Mouse (Mus musculus) left cerebral cortex, adult 8-10 months (tissue): Measurements from ENCODE around the gene Tmem135. TPM values are rescaled to one million over a fixed set of nuclear protein-coding genes. Genes with fewer than 3 reads are reported as not detected.

Experiments
- DNase-seq, 2 experiments: peaks; one replicate each; pipeline ENCODE4 v3.0.0; 2022; ENCODE audit warnings: low spot score in 2 of 2
- total RNA-seq, 4 experiments: library from RNA; stranded (reverse); gene quantifications; 2 replicates each; pipeline ENCODE4 v1.2.4; 2022

The Tmem135 gene
- total RNA-seq, 4 experiments from 2014 or later: 54.1 to 58.9 (median 56.9) TPM

GRCm38 (mm10) chr7:89253317-89253716 is 150.7 kb downstream of the Tmem135 start:
- DNase-seq: no peak

DNA sequence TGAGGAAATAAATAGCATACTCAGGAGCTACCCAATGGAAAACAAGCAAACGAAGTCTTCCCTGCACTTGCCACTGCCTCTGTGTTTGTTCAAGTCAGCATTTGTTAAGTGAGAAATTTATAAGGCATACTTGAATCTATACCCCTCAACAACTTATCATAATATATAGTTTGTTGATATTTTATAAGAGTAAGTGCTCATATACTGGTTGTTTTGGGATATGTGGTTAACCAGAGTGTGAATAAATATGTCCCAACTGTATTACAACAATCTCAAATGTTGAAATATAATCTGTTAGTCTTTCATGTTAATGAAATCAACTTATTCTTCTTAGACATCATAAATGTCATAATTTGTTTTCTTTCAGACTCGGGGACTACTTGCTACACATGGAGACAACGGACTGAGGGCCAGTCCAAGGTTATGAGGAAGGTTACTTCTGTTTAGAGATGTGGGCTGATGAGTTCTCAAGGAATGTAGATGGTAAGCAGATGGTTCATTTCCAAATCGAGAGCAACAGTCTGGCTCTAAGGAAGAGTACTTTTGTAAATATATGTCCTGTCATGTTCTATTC is 152.1 kb downstream of the Tmem135 start:
- DNase-seq: no peak

GRCm38 (mm10) chr7:89248135-89248850 is 155.7 kb downstream of the Tmem135 start:
- DNase-seq: no peak

DNA sequence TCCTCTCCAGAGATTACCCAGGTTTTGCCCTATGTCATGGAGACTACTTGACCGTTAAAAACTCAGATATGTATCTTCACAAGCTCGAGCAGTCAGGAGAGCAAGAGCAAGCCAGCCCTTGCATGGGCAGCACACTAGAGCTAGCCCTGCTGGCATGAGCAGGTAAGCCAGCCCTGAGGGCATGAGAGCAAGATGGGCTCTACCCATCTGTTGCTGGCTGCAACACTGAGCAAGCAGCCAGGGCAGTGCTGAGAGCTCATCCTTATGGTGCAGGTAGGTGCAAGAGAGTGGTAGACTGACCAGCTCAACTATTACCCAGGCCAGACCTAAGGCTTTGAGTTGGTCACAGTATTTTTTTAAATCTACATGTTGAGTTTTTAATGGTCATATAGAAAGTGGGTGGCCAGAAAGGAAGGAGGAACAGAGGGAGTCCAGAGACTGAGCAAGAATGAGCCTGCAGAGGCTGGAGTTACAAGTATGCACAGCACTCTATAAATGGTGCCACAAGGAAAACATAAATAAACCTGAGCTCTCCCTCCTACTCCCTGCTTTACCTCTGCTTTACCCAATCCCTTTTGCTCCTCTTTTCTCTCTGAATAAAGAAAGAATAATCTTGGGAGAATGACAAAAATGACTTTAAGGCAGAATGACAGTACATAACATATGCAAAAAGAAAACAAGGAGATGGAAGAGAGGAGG is 156.9 kb downstream of the Tmem135 start:
- DNase-seq: no peak

DNA sequence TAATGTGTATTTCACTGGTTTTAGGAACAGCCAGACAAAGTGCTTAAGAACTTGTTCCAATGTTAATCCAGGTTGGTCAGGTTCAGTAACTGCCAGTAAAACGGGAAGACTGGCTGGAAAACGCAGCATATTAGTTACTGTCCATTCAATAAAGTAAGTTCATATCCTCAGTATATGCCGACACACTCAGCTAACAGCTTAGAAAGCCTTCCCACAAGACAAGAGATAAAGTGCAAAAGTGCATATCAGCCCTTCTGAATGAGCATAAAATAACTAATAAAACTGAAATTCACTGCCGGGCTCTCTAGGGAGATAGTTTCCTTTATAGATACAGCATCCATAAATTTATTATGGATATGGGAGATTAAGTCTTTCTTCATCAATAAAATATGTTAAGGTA is 161.5 kb downstream of the Tmem135 start:
- no peak for DNase-seq

GRCm38 (mm10) chr7:89242143-89242542 is 161.9 kb downstream of the Tmem135 start:
- no peak for DNase-seq

GRCm38 (mm10) chr7:89239592-89239991 is 164.4 kb downstream of the Tmem135 start:
- no peak for DNase-seq

- DNase-seq: no peak
These were observed 167.4 kb downstream of the Tmem135 start for GRCm38 (mm10) chr7:89236592-89236991.

GRCm38 (mm10) chr7:89235974-89236507 is 168.0 kb downstream of the Tmem135 start:
- no peak for DNase-seq

GRCm38 (mm10) chr7:89232499-89233145 is 171.4 kb downstream of the Tmem135 start:
- DNase-seq: no peak

GRCm38 (mm10) chr7:89231200-89231790 is 172.7 kb downstream of the Tmem135 start:
- DNase-seq: no peak

DNA sequence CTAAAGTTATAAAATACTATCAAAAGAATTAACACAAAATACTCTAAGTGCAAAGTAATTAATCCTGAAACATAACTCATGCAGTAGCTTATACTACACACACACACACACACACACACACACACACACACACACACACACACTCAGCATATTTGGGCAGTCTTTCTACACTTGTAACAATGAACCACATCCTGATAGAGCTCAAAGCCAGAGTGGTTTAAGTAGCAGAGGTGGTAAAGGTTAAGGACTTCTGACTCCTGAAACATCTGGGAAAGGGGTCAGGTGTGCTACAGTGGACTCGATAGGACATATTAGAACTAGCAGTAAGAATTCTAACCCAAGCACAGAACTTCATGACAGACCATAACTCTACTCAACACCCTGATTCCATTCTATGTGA is 181.4 kb downstream of the Tmem135 start:
- no peak for DNase-seq

DNA sequence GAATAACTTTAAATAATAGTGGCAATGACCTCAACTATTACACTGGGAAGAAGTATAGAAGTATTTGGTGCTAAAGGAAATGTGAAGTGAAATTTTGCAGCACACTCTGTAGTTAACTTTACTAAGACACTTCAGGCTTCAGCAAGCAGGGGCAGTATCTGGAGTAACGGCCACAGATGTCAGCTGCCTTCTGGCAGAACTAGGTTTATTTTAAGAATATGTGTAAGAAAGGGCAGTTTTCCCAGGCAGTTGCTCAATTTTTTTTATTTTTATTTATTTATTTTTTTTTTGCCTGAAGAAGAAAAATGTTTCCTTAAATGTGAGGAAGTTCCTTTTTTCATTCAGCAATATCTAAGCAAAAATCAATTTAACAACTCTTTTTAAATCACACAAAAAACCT is 187.4 kb downstream of the Tmem135 start:
- no peak for DNase-seq

DNA sequence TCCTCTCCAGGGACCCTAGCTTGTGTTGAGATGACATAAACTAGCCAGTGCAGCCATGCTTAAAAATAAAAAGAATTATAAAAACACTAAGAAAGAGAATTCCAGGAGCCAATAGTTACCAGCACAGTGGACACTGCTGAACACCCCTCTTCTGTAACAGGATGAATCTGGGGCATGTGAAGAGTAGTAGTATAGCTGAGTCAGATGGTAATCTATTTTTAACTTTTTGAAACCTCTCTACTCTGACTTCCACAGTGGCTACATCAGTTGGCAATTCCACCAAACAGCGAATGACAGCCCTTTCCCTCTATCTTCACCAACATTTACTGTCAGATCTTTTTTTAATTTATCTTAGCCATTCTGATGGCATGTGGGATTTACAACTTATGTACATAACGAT is 187.9 kb downstream of the Tmem135 start:
- no peak for DNase-seq

DNA sequence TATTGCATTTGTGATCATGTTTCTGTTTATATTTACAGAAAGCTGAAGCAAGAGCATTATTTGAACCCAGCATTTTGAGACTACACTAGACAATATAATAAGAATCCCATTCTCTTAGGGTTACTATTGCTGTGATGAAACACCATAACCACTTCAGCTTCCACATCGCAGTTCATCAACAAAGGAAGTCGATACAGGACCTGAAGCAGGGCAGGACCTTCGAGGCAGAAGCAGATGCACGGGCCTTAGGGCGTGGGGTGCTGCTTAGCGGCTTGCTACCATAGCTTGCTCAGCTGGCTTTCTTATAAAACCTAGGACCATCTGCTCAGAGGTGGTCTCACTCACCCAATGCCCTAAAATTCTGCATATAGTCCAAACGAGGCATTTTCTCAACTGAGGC is 188.3 kb downstream of the Tmem135 start:
- DNase-seq: no peak

- no peak for DNase-seq
These were observed 193.5 kb downstream of the Tmem135 start for GRCm38 (mm10) chr7:89210506-89210905.

DNA sequence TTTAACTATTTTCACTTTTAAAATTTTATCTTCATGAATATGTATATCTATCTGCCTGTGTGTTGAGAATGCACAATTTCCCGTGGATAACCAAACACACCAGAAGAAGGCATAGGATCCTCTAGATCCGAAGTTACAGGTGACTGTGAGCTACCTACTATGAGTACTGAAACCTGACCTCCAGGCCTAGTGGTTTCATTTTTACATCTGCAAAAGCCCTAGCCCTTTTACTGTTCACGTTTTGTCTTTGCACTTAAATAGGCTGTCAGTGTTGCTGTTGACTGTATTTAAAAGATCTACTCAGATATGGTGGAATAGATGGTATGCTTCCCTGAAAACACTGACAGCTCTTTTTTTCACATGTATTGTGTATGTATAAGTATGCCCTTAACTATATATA is 197.9 kb downstream of the Tmem135 start:
- no peak for DNase-seq

DNA sequence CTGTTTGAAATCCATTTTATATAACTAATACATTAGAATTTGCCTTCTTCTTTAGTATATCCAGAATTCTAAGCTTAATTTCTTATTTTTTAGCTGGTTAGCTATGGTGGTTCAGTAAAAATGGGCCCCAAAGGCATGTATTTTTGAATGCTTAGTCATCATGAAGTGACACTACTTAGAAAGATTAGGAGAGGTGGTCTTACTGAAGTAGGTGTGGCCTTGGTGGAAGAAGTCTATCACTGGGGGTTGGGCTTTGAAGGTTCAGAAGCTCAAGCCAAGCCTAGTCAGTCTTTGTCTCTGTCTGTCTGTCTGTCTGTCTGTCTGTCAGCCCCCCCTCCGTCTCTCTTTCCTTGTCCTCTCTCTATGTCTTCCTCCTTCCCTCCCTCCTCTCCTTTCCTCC is 198.6 kb downstream of the Tmem135 start:
- DNase-seq: no peak

DNA sequence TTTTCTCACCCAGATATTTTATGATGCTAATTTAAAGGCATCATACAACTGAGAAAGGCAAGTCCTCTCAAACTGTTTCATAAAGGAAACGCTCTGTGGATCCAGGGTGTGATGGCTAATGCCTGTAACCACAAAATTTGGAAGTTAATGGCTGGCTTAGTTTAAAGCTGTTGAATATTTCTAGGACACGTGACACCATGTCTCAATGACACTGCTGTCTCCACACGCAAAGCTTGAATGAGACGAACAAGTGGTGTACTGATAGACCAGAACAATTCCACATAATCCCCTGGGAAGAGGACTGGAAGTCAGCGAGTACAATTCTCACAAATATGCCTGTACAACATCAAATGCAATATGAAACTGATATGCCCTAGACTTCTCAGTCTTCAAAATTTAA is 200.9 kb downstream of the Tmem135 start:
- DNase-seq: no peak

DNA sequence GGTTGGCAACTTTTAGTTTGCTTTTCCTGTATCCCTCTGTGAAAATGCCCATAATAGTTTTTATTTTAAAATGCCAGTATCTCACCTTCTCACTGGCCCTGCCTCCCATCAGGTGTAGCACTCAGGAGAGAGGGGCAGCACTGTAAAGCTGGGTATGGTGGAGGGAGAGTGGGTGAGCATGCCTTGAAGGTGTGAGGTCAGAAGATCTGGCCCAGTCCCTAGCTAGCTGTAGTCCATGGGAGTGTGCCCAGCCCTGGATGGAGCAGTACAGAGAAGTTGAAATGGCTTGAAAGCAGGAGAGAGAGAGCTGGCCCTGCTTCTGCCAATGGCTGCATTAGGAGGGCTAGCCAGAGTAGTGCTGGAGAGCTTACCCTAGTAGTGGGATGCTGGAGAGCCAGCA is 202.1 kb downstream of the Tmem135 start:
- no peak for DNase-seq

GRCm38 (mm10) chr7:89198499-89198898 is 205.5 kb downstream of the Tmem135 start:
- no peak for DNase-seq

- DNase-seq: no peak
These were observed 210.6 kb downstream of the Tmem135 start for GRCm38 (mm10) chr7:89193459-89193858.
